Mouse (Mus musculus) layer of hippocampus, postnatal 25 days (tissue): ENCODE data around the gene Hmox2. TPM values are rescaled to one million over a fixed set of nuclear protein-coding genes. Genes with fewer than 3 reads are reported as not detected.
"Not testable (repeated sequence)": the region's sequence is repeated elsewhere in the genome, so short reads cannot be mapped to it uniquely, and the experiment has no call there.

Experiments used
- DNase-seq, 2 experiments: peaks; one replicate each; pipeline ENCODE4 v3.0.0; 2022; ENCODE audit warnings: mixed read lengths in 2 of 2, low spot score in 1 of 2; ENCODE audit errors: extremely low spot score in 1 of 2
- total RNA-seq, 2 experiments: library from RNA; stranded (reverse); gene quantifications; 2 replicates each; pipeline ENCODE4 v1.2.3; 2021

Hmox2 gene
- total RNA-seq, 2 experiments from 2014 or later, result 87.7 to 98.0 TPM

DNA sequence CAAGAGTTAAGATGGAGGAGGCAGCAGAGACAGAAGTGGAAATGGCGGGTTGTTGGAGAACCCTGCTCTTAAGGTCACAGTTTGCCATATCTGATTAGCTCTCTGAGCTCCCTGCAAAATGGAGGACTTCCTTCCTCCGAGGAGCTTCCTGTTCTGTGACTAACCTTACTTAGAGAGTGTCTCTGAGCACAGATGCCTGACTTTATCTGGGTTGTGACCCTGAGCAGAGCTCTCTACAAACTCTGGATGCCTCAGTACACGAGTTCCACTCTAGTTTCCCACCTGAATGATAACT lies 3.3 kb upstream of the Hmox2 start:
- DNase-seq, result no peak

DNA sequence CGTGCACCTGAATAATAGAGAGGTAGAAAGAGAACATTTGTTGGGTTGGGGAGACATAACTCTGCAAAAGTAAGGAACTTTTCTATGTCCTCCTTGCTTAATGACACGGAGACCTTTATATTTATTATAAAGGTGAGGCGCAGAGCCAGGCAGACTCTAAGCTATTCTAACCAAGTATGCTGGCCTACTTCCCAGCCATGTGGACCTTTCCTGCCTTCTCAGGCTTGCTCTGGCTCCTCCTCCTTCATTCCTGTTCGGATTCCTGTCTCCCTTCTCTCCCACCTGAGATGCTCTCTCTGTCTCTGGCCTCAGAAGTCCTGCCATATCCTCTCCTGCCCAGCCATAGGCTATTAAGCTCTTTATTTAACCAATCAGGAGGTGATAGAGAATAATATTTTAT lies 895 bp upstream of the Hmox2 start:
- no peak for DNase-seq

DNA sequence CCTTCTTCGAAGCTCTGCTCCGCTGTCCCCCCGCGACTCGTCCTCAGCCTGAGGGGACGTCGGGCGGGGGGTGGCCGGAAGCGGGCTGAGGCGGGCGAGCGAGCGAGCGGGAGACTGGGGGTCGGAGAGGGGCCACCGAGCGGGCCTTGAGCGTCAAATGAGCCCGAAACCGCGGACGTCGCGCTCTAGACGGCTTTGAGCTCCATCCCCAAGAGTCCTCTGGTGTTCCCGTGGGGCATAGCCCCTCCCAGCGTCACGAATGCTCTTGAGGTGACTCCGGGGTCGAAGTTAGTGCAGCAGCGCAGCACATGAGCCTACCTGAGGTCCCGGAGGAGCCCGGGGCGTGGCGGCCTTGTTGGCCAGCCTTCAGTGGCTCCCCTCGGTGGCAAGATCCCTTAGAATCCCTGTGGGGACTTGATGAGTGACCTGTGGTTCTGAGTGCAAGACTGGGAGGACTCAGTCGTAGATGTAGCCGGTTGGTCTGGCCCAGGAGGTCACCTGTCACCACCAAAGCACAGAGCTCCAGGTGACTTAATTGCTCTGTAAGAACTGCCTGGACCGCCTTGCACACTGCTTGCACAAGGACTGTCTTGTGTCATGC lies 467 bp downstream of the Hmox2 start:
- peak; percentile 11 to 19 for DNase-seq

DNA sequence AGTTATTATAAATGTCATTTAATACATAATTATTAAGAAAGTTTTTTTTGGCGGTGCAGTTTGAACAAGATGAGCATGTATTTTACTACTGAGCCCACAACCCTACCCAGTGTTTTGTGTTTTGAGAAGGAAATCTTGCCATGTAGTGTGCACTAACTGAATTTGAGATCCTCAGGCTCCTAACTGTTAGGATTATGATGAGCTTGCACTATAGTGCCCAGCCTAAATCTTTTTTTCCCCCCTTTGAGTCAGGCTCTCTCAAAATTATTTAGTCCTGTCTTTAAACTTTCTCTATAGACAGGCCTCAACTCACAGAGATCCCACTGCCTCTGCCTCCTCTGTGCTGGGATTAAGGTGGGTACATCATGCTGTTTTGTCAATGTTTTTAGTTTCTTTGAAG lies 1.4 kb downstream of the Hmox2 start:
- no peak for DNase-seq

DNA sequence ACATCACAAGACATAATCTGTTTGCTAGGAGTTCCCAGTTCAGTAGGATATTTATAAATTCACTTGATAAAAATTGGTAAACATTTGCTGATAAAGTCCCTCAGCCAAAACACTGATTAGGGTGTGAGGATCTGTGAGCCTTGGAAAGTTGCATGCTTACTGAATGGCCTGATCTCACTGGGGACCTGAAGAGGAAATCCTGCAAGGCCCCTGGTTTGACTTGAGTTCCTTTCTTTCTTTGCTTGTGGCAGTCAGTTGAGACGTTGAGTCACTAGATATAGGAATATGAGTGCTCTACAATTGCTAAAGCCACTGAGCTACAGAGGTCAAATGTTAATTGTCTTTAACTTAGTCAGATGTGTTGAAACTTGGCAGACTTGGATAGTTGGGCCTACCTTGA lies 1.8 kb downstream of the Hmox2 start:
- DNase-seq, result no peak

DNA sequence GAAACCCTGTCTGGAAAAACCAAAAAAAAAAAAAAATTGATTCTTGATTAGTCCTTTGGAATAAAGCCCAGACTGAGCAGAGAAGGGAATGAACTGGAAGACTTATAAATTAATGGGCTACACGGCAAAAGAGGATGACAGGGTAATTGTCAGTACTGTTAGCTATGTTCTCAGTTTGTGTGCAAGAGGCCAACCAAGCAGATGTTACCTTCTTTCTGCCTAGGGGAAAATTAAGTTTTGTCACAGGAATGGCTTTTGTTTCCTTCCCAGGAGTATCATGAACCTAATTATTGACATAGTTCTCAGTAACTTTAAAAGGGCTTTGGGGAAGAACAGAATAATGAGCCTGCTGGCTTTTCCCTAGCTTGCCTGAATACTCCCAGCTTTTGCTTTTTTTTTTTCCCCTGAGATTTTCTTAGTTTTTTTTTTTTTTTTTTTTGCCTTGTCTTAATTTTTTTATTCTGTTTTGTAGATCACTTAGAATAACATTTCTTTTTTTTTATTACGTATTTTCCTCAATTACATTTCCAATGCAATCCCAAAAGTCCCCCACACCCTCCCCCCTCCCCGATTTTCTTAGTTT lies 4.7 kb downstream of the Hmox2 start:
- no peak for DNase-seq

DNA sequence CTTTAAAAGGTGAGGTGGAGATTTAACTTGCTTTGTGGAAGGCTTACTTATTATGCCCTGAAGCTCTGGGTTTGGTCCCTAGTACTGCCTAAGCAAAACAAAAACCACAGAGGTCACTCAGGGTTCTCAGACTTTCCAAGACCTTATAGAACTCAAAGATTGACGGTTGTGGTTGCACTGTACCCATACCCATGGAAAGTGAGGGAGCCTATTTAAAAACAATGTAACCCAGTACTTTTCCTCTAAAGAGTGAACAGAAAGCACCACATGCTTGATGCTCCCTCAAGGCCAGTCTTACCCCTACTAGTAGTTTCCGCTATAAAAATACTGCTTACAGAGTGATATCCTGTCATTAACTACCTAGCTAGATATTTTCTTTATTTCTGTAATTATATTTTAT lies 10.1 kb downstream of the Hmox2 start:
- DNase-seq, result no peak

DNA sequence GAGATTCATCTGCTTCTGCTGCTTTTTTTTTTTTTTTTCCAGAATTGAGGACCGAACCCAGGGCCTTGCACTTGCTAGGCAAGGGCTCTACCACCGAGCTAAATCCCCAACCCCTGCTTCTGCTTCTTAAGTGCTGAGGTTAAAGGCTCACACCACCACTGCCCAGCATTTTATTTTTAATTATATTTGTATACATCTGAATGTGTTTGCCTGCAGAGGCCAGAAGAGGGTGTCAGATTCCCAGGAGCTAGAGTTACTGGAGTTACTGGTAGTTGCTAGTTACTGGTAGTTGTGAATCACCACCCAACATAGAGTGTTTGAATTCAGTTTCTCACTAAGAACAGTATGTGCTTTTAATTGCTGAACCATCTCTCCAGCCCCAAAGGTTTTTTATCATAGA lies 13.8 kb downstream of the Hmox2 start:
- DNase-seq, result no peak

DNA sequence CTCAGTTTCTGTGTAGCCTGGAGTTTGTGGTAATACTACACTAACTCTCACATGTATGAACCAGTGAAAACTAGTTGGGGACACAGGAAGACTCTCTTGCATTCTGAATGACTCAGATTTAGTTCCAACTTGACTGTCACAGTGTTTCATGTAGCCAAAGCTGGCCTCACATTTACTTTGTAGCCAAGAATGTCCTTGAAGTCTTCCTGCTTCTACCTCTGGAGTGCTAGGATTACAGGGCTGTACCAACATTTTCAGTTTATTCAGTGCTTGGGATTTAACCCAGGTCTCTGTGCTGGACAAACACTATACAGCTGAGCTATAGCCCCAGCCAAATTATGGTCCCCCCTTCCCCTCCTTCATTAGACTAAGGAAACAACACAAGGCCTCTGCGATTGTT lies 16.0 kb downstream of the Hmox2 start:
- no peak for DNase-seq

DNA sequence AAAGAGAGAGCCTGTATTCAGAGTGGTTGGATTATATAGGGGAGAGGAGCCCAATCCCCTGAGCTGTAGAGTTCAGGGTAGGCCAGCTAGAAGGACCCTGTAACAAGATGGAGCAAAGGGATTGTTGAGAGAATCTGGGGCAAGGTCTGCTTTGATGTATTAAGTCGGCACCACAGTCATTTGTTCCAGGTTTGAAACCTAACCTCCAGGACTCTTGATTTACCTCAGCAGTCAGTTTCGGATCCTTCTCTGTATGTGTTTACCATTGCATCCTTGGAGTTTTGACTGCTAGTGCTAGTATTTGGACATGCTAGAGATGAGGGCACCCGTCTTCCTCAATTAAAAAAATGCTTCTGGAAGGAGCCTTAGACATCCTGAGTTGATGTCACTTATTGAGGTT lies 26.0 kb downstream of the Hmox2 start:
- no peak for DNase-seq

DNA sequence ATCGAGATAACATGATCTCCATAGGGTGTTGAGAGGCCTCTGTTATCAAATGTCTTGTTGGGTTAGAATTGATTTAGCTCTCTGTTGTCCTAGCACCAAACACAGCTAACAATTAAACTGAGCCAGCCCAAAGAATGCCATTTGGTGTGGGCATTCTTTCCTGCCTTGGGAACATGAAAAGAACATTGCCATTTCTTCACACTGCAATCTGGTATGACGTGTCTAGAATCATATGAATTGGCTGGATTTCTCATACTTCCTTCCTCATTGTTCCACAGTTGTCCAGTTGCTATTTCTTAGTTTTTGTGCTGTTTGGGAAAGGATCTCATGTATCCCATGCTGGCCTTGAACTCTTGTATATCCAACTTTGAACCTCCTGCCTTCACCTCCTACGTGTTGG lies 27.9 kb downstream of the Hmox2 start:
- DNase-seq, result no peak

DNA sequence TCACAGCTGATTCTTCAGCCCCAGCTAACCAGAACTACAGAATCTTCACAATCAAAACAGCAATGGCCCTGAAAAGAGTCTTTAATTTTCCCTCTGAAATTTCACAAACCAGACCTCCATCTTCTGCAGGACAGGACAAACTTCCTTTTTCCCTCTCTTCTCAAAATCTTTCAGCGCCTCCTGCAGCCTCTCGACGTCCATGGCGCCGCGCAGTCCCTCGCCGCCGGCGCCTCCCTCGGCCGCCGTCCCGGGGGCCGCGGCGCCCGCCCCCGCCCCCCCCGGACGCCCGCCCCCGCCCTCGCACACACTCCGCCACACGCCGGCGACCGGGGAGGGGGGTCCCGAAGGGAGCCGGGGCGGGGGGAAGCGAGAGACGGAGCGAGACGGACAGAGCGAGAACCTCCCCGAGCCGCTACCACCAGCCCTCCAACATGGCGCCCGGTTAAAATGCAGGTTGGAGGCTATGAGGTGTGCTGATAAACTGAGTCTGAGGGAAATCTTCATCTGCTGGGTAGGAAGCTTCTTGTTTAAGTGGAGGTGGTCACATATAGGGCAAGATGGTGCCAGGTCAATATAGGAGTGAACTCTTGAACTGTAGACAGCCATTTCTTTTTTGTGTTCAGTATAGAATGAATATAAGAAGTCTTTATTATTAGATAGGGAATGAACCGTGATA lies 30.6 kb downstream of the Hmox2 start:
- DNase-seq, result not testable (repeated sequence)

DNA sequence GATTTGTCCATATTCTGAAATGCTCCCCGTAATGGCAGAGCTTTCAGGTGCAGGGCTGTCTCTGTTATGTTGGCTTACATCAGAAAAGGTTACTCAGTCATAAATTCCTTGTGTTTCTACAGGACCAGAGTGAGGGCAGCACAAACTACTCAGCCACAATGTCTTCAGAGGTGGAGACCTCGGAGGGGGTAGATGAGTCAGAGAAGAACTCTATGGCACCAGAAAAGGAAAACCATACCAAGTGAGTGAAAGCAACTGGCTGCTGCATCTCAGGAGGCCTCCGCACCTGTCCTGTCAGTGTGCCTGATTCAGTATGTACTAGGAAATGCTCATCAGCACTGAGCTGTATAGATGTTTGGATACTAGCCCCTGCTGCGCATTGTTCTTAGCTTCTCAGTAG lies 36.3 kb downstream of the Hmox2 start:
- DNase-seq, result no peak

DNA sequence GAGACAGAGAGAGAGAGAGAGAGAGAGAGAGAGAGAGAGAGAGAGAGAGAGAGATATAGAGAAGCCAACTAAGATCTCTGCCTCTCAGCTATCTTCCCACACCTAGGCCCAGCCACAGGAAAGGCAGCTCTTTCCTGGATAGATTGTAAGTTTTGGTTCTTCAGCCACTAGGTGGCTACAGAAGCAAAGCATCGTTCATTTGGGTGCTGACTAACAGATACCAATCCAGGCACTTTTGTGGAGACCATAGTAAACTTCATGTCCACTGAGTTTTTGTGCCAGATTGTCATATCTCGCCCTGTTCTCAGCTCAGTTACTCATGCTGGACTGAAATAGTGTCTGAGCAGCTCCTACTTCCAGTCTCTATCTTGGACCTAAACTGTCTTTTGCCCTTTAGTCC lies 37.1 kb downstream of the Hmox2 start:
- DNase-seq, result no peak

DNA sequence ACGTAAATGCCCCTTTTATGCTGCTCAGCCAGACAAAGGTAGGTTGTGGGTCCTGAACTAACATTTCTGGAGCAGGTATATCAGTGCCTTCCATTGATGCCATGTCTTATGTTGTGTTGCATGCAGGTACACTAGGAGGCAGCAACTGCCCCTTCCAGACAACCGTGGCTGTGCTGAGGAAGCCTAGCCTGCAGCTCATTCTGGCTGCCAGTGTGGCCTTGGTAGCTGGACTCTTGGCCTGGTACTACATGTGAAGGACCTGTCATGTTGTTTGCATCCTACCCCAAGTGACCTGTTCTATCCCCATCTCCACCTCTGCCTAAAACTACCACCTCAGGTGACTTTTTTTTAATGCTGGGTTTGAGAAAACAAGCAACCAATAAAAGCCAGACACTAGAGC lies 39.7 kb downstream of the Hmox2 start:
- DNase-seq, result no peak

DNA sequence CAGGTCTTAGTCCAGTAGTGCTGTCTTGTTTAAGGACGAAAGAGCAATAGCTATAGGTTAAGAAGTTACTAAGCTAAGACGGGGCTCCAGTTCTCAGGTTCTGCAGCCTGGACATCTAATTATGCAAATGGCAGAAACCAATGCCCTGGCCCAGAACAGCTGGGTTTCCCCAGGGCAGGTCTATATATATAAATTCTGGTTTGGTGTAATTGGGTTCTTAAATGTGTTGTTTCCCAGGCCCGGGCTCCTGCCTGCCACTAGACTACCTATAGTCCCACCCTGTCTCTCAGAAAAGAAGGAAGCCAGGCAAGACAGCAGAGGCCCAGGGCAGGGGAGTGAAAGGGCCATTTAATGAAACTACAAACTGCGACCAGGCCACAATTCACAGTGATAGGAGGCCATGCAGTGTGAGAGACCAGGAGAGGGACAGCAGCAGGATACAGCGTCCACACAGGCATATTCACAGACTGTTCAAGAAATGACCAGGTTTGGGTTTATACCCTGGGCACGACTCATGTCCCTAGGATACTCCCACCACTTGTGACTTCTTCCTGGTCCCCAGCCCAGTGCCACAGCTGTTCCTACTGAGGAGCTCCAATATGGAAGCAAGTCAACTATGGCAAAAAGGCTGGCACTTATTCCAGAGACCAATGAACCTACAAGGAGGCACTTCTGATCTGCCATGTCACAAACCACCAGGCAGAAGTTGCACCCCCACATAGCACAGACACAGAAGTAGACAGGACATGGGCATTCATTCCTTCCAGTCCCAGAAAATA lies 41.0 kb downstream of the Hmox2 start:
- no peak for DNase-seq

DNA sequence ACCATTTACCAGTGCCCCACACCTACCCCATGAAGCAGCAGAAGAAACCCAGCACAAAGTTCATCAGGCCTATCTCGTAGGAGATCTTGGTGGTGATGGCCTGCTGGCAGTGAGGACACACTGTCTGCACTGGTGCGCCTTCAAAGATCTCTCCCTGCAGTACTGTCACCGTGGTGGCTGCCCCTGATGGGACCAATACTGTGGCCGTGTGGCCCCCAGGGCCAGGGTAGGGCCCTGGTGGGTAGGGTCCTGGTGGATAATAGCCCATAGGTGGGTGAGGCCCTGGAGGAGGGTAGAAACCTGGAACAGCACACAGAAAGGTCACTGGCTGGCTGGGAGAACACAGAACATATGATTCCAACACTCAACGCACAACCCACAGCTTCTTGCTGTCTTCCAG lies 42.6 kb downstream of the Hmox2 start:
- DNase-seq, result no peak

DNA sequence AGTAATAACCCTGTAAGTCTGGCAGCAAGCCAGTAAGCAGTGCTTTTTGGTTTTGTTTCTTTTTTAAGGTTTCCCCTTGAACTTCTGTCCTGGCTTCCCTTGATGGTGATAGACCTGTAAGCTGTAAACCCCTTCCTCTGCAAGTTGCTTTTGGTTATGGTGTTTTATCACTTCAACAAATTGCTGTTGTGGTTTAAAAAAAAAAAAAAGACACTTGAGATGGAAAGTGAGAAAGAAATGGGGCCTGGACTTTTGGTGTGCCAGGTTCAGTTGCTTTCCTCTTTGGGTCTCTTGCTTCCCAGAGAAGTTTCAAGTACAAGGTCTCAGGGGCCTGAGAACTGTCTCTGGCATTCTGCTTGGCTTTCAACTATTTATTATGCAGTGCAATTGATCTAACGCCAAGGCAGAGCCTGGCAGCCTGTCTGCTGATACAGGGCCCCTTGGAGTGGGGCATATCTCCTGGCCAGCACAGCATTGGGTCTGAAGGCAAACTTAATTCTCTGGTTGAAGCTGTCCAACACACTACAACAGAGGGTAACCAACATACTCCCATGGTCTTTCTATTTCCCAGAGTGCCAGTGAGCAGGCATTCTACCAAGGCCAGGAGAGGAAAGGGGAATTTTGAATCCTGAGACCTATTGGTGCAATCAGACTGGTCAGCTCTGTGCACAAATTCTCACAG lies 47.3 kb downstream of the Hmox2 start:
- DNase-seq, result no peak

DNA sequence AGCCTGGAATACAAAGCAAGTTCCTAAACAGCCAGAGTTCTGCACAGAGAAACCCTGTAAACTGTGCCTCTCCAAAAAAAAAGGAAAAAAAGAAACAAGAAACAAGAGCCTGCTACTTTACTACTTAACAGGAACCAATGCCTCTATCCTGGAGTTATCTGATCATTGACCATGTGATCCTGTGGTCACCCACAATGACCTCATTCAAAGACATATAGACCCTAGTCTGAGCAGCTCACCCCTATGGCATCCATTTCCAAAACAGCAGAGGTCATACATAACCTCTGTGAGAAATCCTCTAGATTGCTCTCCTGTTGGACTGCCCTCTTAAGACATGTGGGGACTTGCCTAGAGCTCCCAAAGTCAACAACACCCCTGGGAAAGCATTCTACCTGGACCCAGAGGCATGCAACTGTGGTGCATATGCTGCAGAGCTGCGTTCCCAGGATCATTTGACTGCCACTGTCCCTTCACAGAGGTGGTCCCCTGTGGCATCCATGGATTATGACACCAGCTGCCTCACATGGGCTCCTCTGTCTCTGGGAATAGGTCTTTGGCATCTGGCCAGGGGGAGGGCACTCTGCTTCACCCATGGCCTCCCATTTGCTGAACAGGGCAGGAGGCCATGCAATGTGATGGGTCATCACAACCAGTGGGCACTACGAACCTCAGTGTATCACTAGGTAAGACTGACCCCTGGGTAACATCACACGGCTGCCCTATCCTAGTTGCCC lies 51.2 kb downstream of the Hmox2 start:
- no peak for DNase-seq

DNA sequence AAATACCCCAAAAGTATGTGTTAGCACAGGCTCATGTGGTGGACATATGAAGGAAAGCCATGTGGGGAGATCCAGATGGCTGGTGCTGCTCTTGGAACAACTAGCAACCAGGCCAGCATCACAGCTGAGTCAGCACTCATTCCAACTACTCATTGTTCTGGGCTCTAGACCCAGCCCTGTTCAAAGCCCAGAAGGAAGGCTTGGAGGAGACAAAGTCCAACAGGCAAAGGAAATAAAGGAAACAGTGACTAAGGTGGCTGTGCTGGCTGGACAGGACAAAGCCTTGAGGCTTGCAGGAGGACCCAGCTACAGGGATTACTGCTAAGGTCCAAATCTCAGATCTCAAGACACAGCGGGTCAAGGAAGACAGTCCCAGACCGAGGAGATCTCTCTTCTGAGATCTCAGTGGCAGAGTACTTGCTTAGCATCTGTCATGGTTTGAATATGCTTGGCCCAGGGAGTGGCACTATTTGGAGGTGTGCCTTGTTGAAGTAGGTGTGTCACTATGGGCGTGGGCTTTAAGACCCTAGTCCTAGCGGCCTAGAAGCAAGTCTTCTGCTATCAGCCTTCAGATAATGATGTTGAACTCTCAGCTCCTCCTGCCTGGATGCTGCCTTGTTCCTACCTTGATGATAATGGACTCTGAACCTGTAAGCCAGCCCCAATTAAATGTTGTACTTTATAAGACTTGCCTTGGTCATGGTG lies 51.9 kb downstream of the Hmox2 start:
- DNase-seq, result no peak
